7 mouse cellular contexts compared by ENCODE assay signal in genomic region chr2:116074726-116075440, GRCm38 (mm10). TPM values are rescaled to one million over a fixed set of nuclear protein-coding genes. Genes with fewer than 3 reads are reported as not detected.
DNase-seq lines count a peak whose midpoint lies in the region; ATAC-seq and TF ChIP-seq lines count a peak whose summit lies in the region.

No protein-coding gene starts in this region.

- H3K4me1 ChIP-seq in lung, adult 2 months (ENCODE audit: control insufficient read depth, insufficient read depth, low read length) = no peaks in the 10 kb centered on the region
- H3K4me1 ChIP-seq in forebrain, embryonic 13.5 days = peaks cover 44% of the 10 kb centered on the region
- peaks cover 44% of the 10 kb centered on the region for H3K4me1 ChIP-seq in limb, embryonic 10.5 days
- H3K4me1 ChIP-seq in small intestine, adult 2 months (ENCODE audit: control insufficient read depth, insufficient read depth, insufficient read length, low read length) = peaks cover 8% of the 10 kb centered on the region

- no peak for TF ChIP-seq POLR2A in lung, adult 2 months (IDR thresholded peaks at IDR 0.05; ENCODE audit: borderline replicate concordance, extremely low read depth, low read depth, low read length)
- TF ChIP-seq POLR2A in small intestine, adult 2 months (IDR thresholded peaks at IDR 0.05; ENCODE audit: low read depth, low read length) = no peak

- no peaks in the 10 kb centered on the region for H3K9me3 ChIP-seq in forebrain, embryonic 13.5 days (replicated peaks)
- no peaks in the 10 kb centered on the region for H3K9me3 ChIP-seq in limb, embryonic 10.5 days (replicated peaks)

- H3K36me3 ChIP-seq in forebrain, embryonic 13.5 days (ENCODE audit: poor library complexity, severe bottlenecking) = no peaks in the 10 kb centered on the region
- no peaks in the 10 kb centered on the region for H3K36me3 ChIP-seq in limb, embryonic 10.5 days
- no peaks in the 10 kb centered on the region for H3K36me3 ChIP-seq in small intestine, adult 2 months (ENCODE audit: control insufficient read depth, insufficient read depth, low read length)

- peak overlapping the region; percentile 62 for H3K9ac ChIP-seq in forebrain, embryonic 13.5 days

- peak overlapping the region; percentile 80 for H3K27ac ChIP-seq in forebrain, embryonic 13.5 days
- H3K27ac ChIP-seq in limb, embryonic 10.5 days = peak overlapping the region; percentile 66
- no peak overlapping the region for H3K27ac ChIP-seq in small intestine, adult 2 months (ENCODE audit: insufficient read depth, low read depth, low read length)

- no peak for DNase-seq in lung, adult 2 months
- no peak for DNase-seq in lung, postnatal 25 days (ENCODE audit: low spot score)
- no peak for DNase-seq in limb, embryonic 10.5 days (ENCODE audit: low spot score)
- no peak for DNase-seq in gastrocnemius, adult 8-10 months (ENCODE audit: low spot score in 2 of 2)
- DNase-seq in gastrocnemius, postnatal 10 days = no peak

- peak; percentile 28; the same call in 1 of the 2 replicates for ATAC-seq in forebrain, embryonic 13.5 days

- H3K27me3 ChIP-seq in forebrain, embryonic 13.5 days = peaks cover 17% of the 10 kb centered on the region
- peaks cover 70% of the 10 kb centered on the region for H3K27me3 ChIP-seq in limb, embryonic 10.5 days (ENCODE audit: low read depth, poor library complexity, severe bottlenecking)
- H3K27me3 ChIP-seq in small intestine, adult 2 months (ENCODE audit: control insufficient read depth, insufficient read depth, low read length) = peaks cover 40% of the 10 kb centered on the region

- no peak for TF ChIP-seq CTCF in lung, adult 2 months (IDR thresholded peaks at IDR 0.05; ENCODE audit: insufficient read depth, low read length)
- TF ChIP-seq CTCF in small intestine, adult 2 months (IDR thresholded peaks at IDR 0.05; ENCODE audit: extremely low read depth, insufficient read length, insufficient replicate concordance, low read depth, low read length) = no peak

- peak overlapping the region; percentile 51 for H3K4me3 ChIP-seq in lung, adult 2 months (replicated peaks; ENCODE audit: extremely low read depth, low read depth, low read length)
- peak overlapping the region; percentile 41 for H3K4me3 ChIP-seq in forebrain, embryonic 13.5 days
- peak overlapping the region; percentile 45 for H3K4me3 ChIP-seq in limb, embryonic 10.5 days
- peak overlapping the region; percentile 71 for H3K4me3 ChIP-seq in small intestine, adult 2 months (ENCODE audit: low read depth, low read length)

- peak overlapping the region; percentile 86 for H3K4me2 ChIP-seq in forebrain, embryonic 13.5 days

- WGBS in lung, adult 2 months = 58% methylated on average over 17 of the region's 17 CpGs
- WGBS in forebrain, embryonic 13.5 days = 3% methylated on average over 17 of the region's 17 CpGs
- WGBS in limb, embryonic 10.5 days = 2% methylated on average over 17 of the region's 17 CpGs
- WGBS in small intestine, adult 2 months = 41% methylated on average over 17 of the region's 17 CpGs

RNA-seq across cellular contexts. Expression of gene Meis2, which starts 9.2 kb away (rescaled TPM):
- polyA plus RNA-seq in lung, adult 2 months (2012; rRNA removed) = 15.6 and 22.6 TPM in 2 replicates
- polyA plus RNA-seq in forebrain, embryonic 13.5 days (2015; fragmentation: Nextera tagmentation; extraction: Ambion mirVana) = 128 and 130 TPM in 2 replicates
- polyA plus RNA-seq in limb, embryonic 10.5 days (2016; fragmentation: Nextera tagmentation; extraction: Ambion mirVana) = 63.2 and 65.7 TPM in 2 replicates
- 3.9 and 11.6 TPM in 2 replicates for polyA plus RNA-seq in small intestine, adult 2 months (2012; rRNA removed)
- 1 to 10 TPM in 2 of 4 experiments, under 1 TPM in 2; 0.56 to 1.9 (median 1.00) TPM for total RNA-seq in gastrocnemius, adult 8-10 months (2022)
- 1 to 10 TPM; 4.0 to 5.2 TPM for total RNA-seq in gastrocnemius, postnatal 10 days (2021)
